Mouse (Mus musculus): ENCODE results near the gene Phldb2.

Gene Phldb2

DNA sequence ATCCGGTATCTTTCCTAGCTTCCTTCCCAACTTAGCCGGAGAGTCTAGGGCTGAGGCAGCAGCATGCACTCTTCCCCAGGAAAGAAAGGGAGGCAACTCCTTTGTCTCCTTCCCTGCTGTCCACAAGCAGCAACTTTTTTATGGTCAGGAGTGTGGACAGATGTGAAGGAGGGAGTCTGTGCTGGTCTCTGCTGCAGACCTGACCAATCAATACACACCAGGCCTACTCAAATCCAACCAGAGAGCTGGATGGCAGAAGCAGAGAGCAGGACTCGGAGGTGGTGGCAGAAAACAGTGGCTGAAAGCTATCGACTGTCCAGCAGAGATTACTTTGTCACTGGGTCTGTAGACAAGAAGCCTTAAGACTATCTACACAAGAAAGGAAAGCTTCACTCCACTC is at the start of gene Phldb2:
Gene Phldb2 (minus strand): TSS at position 205 of the 400 bp plus-strand sequence.
- DNase-seq (ENCODE audit: low spot score in 2 of 2), result no peak

DNA sequence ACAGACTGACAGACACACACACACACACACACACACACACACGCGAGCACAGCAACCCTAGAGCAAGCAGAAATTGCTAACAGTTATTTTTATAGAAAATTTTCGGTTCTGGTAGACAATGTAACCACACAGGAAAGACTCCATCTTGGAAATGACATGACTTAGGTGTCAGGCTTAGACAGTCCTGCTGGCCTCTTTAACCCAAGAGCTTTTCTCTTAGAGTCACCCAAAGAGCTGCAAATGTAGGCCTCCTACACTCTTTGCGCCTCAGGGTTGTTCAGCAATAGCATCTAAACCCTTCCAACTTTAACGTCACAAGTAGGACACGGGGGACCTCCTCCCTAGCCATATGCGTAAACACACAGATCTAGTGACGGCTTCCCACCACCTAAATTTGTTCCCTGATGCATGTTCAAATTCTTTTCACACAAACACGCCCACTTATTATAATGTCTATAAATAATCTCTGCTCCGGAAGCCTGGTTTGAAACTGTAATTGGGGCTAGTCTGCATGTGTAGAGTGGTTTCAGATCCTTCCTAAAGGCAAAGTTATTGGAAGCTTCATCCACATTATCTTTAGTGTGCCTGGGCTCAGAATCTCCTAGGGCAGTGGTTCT is 48.3 kb upstream of the Phldb2 start:
- DNase-seq (ENCODE audit: low spot score in 2 of 2), result no peak

DNA sequence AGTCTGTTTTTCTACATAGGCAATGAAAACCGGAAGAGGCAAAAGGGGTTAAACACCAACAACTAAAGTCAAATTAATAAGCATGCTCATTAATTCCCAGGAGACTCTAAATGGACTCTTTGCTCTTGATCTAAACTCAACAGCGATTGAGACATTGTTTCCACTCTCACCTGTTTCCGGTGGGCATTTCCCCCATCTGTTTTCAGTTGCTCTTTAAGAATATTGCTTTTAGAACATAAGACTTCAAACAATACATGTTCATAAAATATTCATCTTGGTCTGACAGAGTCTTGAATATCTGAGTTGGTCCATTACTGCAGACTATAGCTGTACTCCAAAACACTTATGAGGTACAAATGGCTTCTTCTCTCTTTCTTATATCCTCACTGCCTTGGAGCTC is 47.6 kb upstream of the Phldb2 start:
- no peak for DNase-seq (ENCODE audit: low spot score in 2 of 2)

DNA sequence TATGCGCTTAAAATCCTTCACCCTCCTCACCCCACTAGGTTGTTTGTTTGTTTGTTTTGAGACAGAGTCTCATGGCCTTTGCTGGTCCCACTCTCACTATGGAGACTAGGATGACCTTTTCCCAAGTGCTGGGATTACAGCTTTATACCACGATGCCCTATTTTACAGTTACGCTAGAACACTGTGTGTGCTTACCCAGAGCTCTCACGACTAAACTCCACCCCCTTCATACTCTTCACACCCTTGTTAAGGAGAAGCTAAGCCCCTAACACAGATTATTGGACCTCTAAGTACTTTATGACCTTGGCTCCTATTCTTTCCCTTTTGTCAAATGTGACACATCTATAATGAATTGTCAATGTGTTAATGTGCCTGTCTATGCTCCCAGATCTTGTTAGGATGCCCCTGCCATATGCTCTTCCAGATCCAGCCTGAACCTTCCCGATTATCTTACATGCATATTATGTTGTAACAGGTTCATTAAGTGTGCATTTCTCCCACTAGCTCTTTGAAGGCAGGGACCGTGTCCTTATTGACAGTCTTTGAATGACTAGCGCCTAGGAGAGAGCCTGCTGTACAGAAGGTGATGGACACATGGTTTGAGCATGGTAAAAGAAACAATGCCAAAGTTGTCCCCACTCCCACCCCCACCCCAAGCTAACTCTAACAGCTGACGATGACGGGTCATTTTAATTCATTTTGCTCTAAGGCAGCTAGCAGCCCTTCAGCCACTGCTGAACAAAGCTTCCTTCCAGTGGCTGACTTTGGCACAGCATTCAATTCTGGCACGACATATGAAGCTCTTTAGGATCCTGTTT is 46.2 kb upstream of the Phldb2 start:
- DNase-seq (ENCODE audit: low spot score in 2 of 2), result no peak

DNA sequence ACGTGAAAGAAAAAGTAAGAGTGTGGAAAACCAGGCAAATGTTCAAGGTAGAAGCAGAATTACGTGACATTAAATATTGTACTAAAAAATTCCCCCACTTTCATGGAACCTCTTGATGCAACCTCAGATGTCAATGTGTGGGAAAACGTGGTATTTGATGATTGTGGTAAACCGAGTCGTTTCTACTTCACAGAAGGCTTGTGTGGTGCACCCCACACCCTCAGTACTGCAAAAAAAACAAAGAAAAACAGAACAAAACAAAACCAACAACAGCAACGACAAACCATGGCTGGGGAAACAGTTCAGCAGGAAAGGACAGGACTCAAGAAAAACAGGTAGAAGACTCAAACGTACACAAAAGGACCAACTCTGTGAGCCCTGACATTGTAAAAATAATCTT is 44.8 kb upstream of the Phldb2 start:
- DNase-seq (ENCODE audit: low spot score in 2 of 2), result no peak

- DNase-seq (ENCODE audit: low spot score in 2 of 2), result no peak
Observed at GRCm38 (mm10) chr16:45990901-45991676, 37.7 kb upstream of the Phldb2 start.

GRCm38 (mm10) chr16:45986236-45986635 is 32.8 kb upstream of the Phldb2 start:
- DNase-seq (ENCODE audit: low spot score in 2 of 2), result no peak

DNA sequence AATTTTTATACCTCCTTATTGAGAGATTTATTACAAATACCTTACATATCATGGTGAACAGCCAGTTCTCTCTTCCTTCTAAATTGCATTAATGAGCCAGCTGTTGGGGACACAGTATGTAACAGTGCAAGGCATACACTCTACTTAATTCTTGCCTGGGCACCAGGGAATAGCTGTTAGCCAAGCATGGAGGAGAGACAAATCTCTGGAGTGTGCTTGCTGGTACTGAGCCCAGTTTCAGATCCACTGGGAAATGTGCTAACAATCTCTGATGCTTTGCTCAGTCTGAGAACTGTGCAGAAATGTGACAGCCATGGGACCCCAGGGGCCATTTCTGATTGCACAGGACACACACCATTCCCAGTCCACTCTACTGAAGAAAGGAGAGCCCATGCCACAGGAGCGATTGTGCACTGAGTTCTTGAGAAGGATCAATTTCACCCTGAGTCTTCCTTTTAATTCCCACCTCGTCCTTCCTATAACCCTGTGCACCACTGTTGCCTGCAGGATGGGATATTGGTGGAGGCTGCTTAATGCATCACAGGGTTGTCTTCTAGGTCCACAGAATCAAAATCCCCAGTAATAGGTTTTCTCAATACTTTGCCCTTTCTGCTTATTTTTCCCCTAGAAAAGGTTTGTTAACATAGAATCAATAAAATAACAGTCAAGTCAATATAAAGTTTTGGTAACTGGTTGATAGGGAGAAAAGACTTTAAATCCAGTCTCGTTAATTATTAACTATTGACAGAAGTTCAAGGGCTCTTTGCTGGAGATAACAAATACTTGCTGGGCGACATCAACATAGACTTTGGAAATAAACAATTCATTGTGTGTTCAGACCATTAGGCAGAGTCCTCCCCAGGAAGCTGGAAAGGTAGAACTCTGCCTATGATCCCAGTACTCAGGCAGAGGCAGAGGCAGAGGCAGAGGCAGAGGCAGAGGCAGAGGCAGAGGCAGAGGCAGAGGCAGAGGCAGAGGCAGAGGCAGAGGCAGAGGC is 31.5 kb upstream of the Phldb2 start:
- no peak for DNase-seq (ENCODE audit: low spot score in 2 of 2)

DNA sequence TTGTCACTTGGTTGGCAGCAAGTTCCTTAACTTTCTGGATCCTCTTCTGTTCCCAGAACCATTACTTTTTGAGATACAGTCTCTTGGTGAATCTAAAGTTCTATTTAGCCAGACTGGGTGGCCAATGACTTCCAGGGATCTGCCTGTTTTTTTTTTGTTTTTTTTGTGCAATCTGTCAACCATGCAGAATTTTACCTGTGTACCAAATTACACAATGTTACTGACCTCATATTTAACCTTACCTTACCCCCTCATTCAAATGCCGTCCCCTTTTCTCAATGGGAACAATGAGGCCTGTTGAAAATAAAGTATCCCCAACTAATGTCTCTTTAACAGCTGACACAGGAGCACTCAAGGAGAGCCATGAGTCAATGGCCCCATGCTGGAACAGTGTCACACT is 22.9 kb upstream of the Phldb2 start:
- DNase-seq (ENCODE audit: low spot score in 2 of 2), result no peak

- DNase-seq (ENCODE audit: low spot score in 2 of 2), result no peak
Observed at GRCm38 (mm10) chr16:45973959-45974686, 20.7 kb upstream of the Phldb2 start.

DNA sequence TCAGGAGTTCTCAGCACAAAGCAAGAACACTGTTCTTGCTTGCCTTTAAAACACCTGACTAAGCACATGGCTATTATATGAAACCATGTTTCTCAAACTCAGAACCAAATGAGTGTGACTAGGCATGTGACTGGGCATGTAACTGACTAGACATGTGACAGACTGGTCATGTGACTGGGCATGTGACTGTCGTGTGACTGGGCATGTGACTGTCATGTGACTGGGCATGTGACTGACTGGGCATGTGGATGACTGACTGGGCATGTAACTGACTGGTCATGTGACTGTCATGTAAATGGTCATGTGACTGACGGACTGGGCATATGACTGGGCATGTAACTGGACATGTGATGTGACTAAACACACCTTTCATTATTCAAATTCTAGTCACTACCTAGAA is 16.8 kb upstream of the Phldb2 start:
- no peak for DNase-seq (ENCODE audit: low spot score in 2 of 2)

- DNase-seq (ENCODE audit: low spot score in 2 of 2), result no peak
Observed at GRCm38 (mm10) chr16:45968716-45969115, 15.3 kb upstream of the Phldb2 start.

GRCm38 (mm10) chr16:45967471-45967870 is 14.1 kb upstream of the Phldb2 start:
- peak in 1 of 2 experiments; percentile 41 for DNase-seq (ENCODE audit: low spot score in 2 of 2)

DNA sequence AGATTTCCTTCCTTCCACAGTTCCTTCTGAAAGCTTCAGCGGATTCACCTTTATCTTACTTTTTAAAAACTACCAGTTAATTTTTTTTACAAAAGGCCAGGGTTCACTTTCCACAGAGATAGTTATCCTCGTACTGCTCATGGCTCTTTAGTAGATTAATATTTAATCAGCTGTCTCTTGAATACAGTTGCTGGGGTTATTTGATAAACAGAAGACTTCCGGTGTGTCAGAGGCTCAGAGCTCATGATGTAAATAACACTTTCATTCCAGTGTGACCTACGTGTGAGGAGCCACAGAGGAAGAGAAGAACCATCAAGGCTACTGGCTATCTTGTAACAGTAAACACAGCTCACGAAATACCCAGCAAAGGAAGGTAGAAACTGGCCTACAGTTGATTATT is 13.2 kb upstream of the Phldb2 start:
- no peak for DNase-seq (ENCODE audit: low spot score in 2 of 2)

DNA sequence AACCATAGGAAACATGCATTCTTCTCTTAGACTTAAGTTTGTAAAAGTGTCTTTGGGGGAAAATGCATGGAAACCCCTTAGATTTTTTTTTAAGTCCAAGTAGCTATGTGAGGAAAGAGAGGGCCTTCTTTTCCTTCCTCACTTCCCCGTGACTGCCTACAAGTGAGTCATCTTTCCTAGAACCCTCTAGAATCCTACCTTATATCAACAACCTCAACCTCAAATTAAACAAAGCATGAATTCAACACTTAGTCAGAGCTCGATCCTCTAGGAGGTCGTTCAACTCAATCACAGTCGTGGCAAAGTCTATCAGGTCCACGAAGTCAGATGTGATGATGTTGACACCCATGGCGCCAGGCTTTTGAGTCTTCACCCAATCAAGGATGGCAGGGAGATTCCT is 11.4 kb upstream of the Phldb2 start:
- no peak for DNase-seq (ENCODE audit: low spot score in 2 of 2)

DNA sequence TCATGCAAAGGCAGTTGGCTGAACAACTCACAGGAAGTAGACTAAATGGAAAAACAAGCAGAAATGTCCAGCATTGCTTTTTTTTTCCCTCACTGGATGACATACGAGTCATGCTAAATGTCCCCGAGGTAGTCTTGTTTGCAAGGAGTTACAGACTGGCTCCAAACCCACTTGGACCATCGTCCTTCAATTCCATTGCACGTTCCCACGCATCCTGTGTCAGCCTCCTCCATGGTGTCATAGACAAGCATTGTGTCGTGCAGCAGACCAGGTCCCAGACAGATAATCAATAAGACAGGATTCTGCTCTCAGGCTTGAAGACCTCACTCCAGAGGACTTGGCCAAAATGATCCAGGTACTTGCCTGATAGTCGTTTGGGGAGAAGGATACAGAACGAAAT is 10.4 kb upstream of the Phldb2 start:
- DNase-seq (ENCODE audit: low spot score in 2 of 2), result no peak

DNA sequence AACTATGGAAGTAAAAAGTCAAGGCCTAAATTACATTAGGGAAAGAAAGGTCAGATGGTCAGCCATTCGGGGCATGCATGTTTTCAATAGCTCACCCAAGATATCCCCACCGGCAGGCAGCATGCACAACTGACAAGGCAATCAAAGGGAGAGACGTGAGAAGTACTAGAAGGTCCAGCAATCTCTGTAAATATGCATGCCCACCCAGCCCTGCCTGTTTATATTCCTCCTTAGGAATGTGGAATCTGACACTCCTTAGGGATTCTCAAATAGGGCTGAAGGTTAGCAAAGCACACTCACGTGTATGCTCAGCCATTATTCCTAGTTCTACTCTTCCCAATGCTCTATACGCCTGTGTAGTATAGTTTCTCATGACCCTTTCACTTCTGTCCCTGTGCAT is 9.7 kb upstream of the Phldb2 start:
- DNase-seq (ENCODE audit: low spot score in 2 of 2), result no peak

DNA sequence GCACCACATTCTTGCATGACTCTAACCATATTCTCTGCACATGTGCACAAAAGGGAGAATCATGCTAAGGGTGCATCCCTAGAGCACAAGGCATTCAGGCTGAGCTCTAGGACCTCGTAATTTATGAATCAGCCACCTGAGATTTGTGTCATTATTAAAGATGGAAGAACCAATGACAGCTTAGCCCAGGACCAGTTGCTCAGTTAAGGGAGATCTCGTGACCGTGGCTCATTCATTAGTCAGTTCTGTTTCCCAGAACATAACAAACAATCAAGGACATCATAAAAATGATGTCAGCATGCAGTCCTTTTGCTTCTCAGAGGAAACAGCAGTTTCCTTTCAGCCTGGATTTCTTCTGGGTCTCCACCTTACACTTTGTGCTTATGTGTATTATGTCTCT is 7.6 kb upstream of the Phldb2 start:
- DNase-seq (ENCODE audit: low spot score in 2 of 2), result no peak

DNA sequence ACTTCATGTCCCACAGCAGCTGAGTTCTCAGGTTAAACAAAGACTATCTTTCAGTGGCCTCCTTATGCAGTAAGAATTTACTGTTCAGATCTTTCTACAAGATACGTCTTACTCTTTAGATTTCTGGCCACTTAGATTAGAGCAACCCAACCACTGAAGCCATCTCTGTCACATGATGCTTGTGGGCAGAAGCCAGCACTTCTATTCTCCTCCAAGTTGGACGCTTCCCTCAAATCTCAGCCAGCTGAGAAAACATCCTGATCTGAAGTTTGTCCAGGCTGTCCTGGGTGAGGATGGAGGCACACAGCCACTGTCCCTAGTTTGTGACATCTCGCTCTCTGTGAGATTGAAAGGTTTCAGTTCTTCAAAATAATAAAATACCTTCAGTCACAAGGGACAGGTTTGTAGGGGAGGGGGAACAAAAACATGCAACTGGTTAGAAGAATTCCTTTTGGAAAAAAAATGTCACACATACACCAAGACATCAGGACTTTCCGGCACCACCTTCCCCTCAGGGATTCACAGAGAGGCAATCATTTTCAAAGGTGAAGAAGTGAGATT is 3.1 kb upstream of the Phldb2 start:
- DNase-seq (ENCODE audit: low spot score in 2 of 2), result no peak

- no peak for DNase-seq (ENCODE audit: low spot score in 2 of 2)
Observed at GRCm38 (mm10) chr16:45952501-45952900, 897 bp downstream of the Phldb2 start.
